Mouse (Mus musculus) forebrain, postnatal 0 days (tissue): ENCODE measurements around the gene 1110051M20Rik. TPM values are rescaled to one million over a fixed set of nuclear protein-coding genes. Genes with fewer than 3 reads are reported as not detected.

ENCODE experiments used
- ATAC-seq: fragments of 200-750 bp; cut with Nextera tagmentation; 2 replicates; pipeline ENCODE4 v1.8.0; 2017; ENCODE audit warnings: mild to moderate bottlenecking, moderate library complexity
- DNase-seq: peaks from one replicate; pipeline ENCODE4 v3.0.0-alpha.2; 2015
- H3K27ac ChIP-seq: fragments of 300-500 bp; sonication (generic); 2 replicates; pipeline ENCODE4 v1.5.1; 2014; ENCODE audit warnings: low read depth, mild to moderate bottlenecking, antibody characterized with exemption, low read length, moderate library complexity, mixed read lengths
- H3K27me3 ChIP-seq: fragments of 300-500 bp; sonication (generic); 2 replicates; pipeline ENCODE4 v1.6.1; 2014; ENCODE audit warnings: mild to moderate bottlenecking, low read length, mixed read lengths; ENCODE audit not compliant: insufficient read depth
- H3K36me3 ChIP-seq: fragments of 300-500 bp; sonication (generic); 2 replicates; pipeline ENCODE4 v1.6.1; 2014; ENCODE audit warnings: mild to moderate bottlenecking, moderate library complexity; ENCODE audit not compliant: insufficient read depth
- H3K4me1 ChIP-seq: fragments of 300-500 bp; sonication (generic); 2 replicates; pipeline ENCODE4 v1.6.1; 2014; ENCODE audit warnings: antibody characterized with exemption; ENCODE audit not compliant: insufficient read depth
- H3K4me2 ChIP-seq: fragments of 300-500 bp; sonication (generic); 2 replicates; pipeline ENCODE4 v1.6.1; 2014; ENCODE audit warnings: low read depth, mild to moderate bottlenecking, moderate library complexity
- H3K4me3 ChIP-seq: fragments of 300-500 bp; sonication (generic); 2 replicates; pipeline ENCODE4 v1.5.1; 2014; ENCODE audit warnings: low read depth, low read length, mixed read lengths
- H3K9ac ChIP-seq: fragments of 300-500 bp; sonication (generic); 2 replicates; pipeline ENCODE4 v1.6.1; 2014; ENCODE audit warnings: mild to moderate bottlenecking
- H3K9me3 ChIP-seq: fragments of 300-500 bp; sonication (generic); 2 replicates; pipeline ENCODE4 v1.6.1; 2016; ENCODE audit warnings: low read length
- CTCF ChIP-seq: sonication (generic); IDR thresholded peaks from 2 replicates; pipeline ENCODE4 v1.5.1; 2016; ENCODE audit warnings: antibody characterized with exemption, control low read depth, low read depth
- WGBS: fragments of 180-500 bp; shearing (Covaris S2); extraction: QIAGEN DNeasy Blood & Tissue Kit; methylation state at CpG from one replicate; pipeline ENCODE4 v1.1.7; 2014; 5-methylcytosine and 5-hydroxymethylcytosine counted together
- polyA plus RNA-seq: library from polyadenylated mRNA; unstranded; fragments of >200 nt; fragmentation: Nextera tagmentation; extraction: Ambion mirVana; gene quantifications from 2 replicates; pipeline ENCODE4 v1.2.1, GENCODE M21; 2015
- total RNA-seq: library from RNA; depleted of rRNA; stranded (reverse); fragments of >200 nt; gene quantifications from 2 replicates; pipeline ENCODE4 v1.2.3, GENCODE M21; 2014

The 1110051M20Rik gene
- total and polyA plus RNA-seq, 2 experiments from 2014 or later = 147 to 182 TPM

GRCm38 (mm10) chr2:91312578-91313311 is 131.8 kb downstream of the 1110051M20Rik start:
- WGBS = 42% methylated on average over 10 of the region's 10 CpGs
- Histone ChIP-seq H3K9ac (no peak overlapping the region), H3K4me3 (no peak overlapping the region), H3K27ac (no peak overlapping the region), H3K9me3 (no peaks in the 10 kb centered on the region), H3K36me3 (no peaks in the 10 kb centered on the region), H3K4me2 (no peak overlapping the region), H3K4me1 (no peaks in the 10 kb centered on the region), H3K27me3 (no peaks in the 10 kb centered on the region)
- DNase-seq = no peak
- TF ChIP-seq CTCF = no peak
- ATAC-seq = no peak; the same call in 1 of the 2 replicates

DNA sequence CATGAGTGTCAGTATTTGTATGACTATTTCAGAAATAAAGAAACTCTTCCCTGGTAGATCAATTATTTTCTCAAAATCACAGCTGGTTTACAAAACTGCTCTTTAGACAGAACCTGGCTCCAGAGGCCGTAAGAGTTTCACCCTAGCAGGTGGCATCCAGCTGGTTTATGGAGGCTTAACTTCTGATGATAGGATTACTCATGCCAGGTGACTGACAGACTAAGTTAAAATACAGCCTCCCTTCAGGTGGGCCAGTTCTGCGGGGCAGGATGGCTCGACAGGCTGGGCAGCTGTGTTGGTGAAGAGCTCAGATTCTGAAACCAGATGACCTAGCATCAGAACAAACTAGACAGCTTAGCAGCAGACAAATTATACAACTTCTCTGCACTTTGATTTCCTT is 135.0 kb downstream of the 1110051M20Rik start:
- no peak overlapping the region for H3K4me2 ChIP-seq
- no peaks in the 10 kb centered on the region for H3K27me3 ChIP-seq
- DNase-seq (no peak), ATAC-seq (no peak)
- no peak overlapping the region for H3K27ac ChIP-seq
- no peaks in the 10 kb centered on the region for H3K36me3 ChIP-seq
- H3K9me3 ChIP-seq = no peaks in the 10 kb centered on the region
- WGBS = 70% methylated on average over 3 of the region's 3 CpGs
- no peak overlapping the region for H3K4me3 ChIP-seq
- H3K9ac ChIP-seq = no peak overlapping the region
- H3K4me1 ChIP-seq = no peaks in the 10 kb centered on the region
- no peak for TF ChIP-seq CTCF

GRCm38 (mm10) chr2:91308680-91309079 is 135.8 kb downstream of the 1110051M20Rik start:
- WGBS = 55% methylated on average over 5 of the region's 5 CpGs

DNA sequence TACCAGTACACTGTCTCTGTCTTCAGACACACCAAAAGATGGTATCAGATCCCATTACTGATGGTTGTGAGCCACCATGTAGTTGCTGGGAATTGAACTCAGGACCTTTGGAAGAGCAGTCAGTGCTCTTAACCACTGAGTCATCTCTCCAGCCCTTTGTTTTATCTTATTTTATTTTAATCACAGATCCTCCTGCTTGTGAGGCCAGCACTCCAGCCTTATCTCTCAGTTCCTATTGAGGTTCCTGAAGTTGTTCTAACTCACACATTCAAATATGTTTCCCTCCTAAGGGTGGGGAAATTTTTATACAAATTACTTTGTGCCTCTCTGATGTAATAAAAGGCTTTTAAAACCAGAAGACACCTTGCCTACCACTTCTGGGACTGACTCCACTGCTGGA is 137.9 kb downstream of the 1110051M20Rik start:
- DNase-seq = no peak
- no peaks in the 10 kb centered on the region for H3K9me3 ChIP-seq
- ATAC-seq = no peak
- H3K4me2 ChIP-seq = no peak overlapping the region
- H3K4me1 ChIP-seq = no peaks in the 10 kb centered on the region
- H3K27me3 ChIP-seq = no peaks in the 10 kb centered on the region
- 0 out of 2 replicates have a peak, but pooled peaks cover 3% of the 10 kb centered on the region for H3K36me3 ChIP-seq
- no peak overlapping the region for H3K4me3 ChIP-seq
- no peak overlapping the region for H3K27ac ChIP-seq
- TF ChIP-seq CTCF = no peak
- no peak overlapping the region for H3K9ac ChIP-seq

More at GRCm38 (mm10) chr2:91308680-91309079, 135.8 kb downstream of the 1110051M20Rik start:
- Histone ChIP-seq H3K36me3 (no peaks in the 10 kb centered on the region), H3K4me3 (no peak overlapping the region), H3K9me3 (no peaks in the 10 kb centered on the region), H3K9ac (no peak overlapping the region), H3K4me2 (no peak overlapping the region), H3K27me3 (no peaks in the 10 kb centered on the region), H3K27ac (no peak overlapping the region), H3K4me1 (no peaks in the 10 kb centered on the region)
- no peak for ATAC-seq
- no peak for TF ChIP-seq CTCF
- DNase-seq = no peak

GRCm38 (mm10) chr2:91305926-91306325 is 138.6 kb downstream of the 1110051M20Rik start:
- Histone ChIP-seq H3K4me2 (no peak overlapping the region), H3K9me3 (no peaks in the 10 kb centered on the region), H3K4me1 (no peaks in the 10 kb centered on the region), H3K4me3 (no peak overlapping the region), H3K36me3 (0 out of 2 replicates have a peak, but pooled peaks cover 3% of the 10 kb centered on the region), H3K9ac (no peak overlapping the region), H3K27me3 (no peaks in the 10 kb centered on the region), H3K27ac (no peak overlapping the region)
- WGBS = 93% methylated on average over 9 of the region's 9 CpGs
- ATAC-seq = no peak
- no peak for TF ChIP-seq CTCF
- no peak for DNase-seq

DNA sequence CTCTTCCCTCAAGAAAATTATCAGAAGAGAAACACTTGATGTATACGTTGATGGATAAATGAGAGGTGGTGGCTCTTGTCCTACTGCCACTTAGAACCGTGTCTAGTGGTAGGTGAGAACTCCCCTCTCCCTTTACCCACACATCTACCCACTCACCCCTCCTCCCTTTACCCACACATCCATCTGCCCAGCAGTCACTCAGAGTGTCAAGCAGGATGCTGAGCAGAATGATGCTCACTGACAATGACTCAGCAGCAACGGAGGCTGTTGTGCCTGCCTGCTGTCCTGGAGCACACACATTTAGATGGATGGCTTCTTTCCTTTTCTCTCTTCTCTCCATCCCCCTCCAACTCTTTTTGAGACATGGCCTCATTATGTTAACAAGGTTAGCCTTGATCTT is 141.7 kb downstream of the 1110051M20Rik start:
- no peak overlapping the region for H3K9ac ChIP-seq
- ATAC-seq (no peak), DNase-seq (no peak)
- 71% methylated on average over 3 of the region's 3 CpGs for WGBS
- no peak overlapping the region for H3K27ac ChIP-seq
- no peaks in the 10 kb centered on the region for H3K27me3 ChIP-seq
- no peaks in the 10 kb centered on the region for H3K4me1 ChIP-seq
- H3K36me3 ChIP-seq = 0 out of 2 replicates have a peak, but pooled peaks cover 3% of the 10 kb centered on the region
- H3K4me3 ChIP-seq = no peak overlapping the region
- H3K9me3 ChIP-seq = no peaks in the 10 kb centered on the region
- no peak overlapping the region for H3K4me2 ChIP-seq
- no peak for TF ChIP-seq CTCF

GRCm38 (mm10) chr2:91301836-91302235 is 142.7 kb downstream of the 1110051M20Rik start:
- ATAC-seq (no peak), DNase-seq (no peak)
- Histone ChIP-seq H3K4me3 (no peak overlapping the region), H3K4me2 (no peak overlapping the region), H3K4me1 (no peaks in the 10 kb centered on the region), H3K27ac (no peak overlapping the region), H3K9me3 (no peaks in the 10 kb centered on the region), H3K36me3 (0 out of 2 replicates have a peak, but pooled peaks cover 3% of the 10 kb centered on the region), H3K9ac (no peak overlapping the region), H3K27me3 (no peaks in the 10 kb centered on the region)
- no peak for TF ChIP-seq CTCF
- 86% methylated on average over 2 of the region's 2 CpGs for WGBS
